Mouse (Mus musculus) olfactory bulb, adult 2 months (tissue): Measurements from ENCODE around the gene Rgs7.

Experiments
- CTCF ChIP-seq: fragments of 200-500 bp; IDR thresholded peaks from 2 replicates; pipeline ENCODE4 v1.5.1; 2012; ENCODE audit warnings: low read depth, mild to moderate bottlenecking, low read length, moderate library complexity; ENCODE audit not compliant: insufficient read depth
- POLR2A ChIP-seq: fragments of 200-500 bp; IDR thresholded peaks from 2 replicates; pipeline ENCODE4 v1.6.1; 2012; ENCODE audit warnings: mild to moderate bottlenecking, low read depth, low read length, moderate library complexity; ENCODE audit not compliant: insufficient read depth

- no peak for TF ChIP-seq CTCF
- TF ChIP-seq POLR2A = no peak
Observed at GRCm38 (mm10) chr1:175097014-175097413, 395.3 kb downstream of the Rgs7 start.
